Mouse (Mus musculus) bone marrow, adult 2 months (tissue): ENCODE results near the gene Paqr9. TPM values are rescaled to one million over a fixed set of nuclear protein-coding genes. Genes with fewer than 3 reads are reported as not detected.

Source experiments
- H3K27ac ChIP-seq: fragments of 200-500 bp; 2 replicates; pipeline ENCODE4 v1.5.1; 2012; ENCODE audit warnings: low read depth, mild to moderate bottlenecking, control low read depth, inconsistent platforms, low read length; ENCODE audit not compliant: control insufficient read depth, poor library complexity, insufficient read depth
- H3K4me1 ChIP-seq: fragments of 200-500 bp; 2 replicates; pipeline ENCODE4 v1.6.1; 2011; ENCODE audit warnings: low read length; ENCODE audit not compliant: control insufficient read depth, insufficient read depth
- H3K4me3 ChIP-seq: fragments of 200-500 bp; replicated peaks from 2 replicates; pipeline ENCODE3; 2011; ENCODE audit warnings: mild to moderate bottlenecking, low read depth, low read length, control low read depth; ENCODE audit not compliant: control insufficient read depth
- CTCF ChIP-seq: fragments of 200-500 bp; IDR thresholded peaks from 2 replicates; pipeline ENCODE4 v1.5.1; 2011; ENCODE audit warnings: low read length, control low read depth; ENCODE audit not compliant: control insufficient read depth, insufficient read depth
- POLR2A ChIP-seq: fragments of 200-500 bp; IDR thresholded peaks from 2 replicates; pipeline ENCODE4 v1.6.1; 2011; ENCODE audit warnings: low read depth, mild to moderate bottlenecking, control low read depth, low read length, borderline replicate concordance; ENCODE audit not compliant: control insufficient read depth
- WGBS: fragments of 180-500 bp; shearing (Covaris S2); methylation state at CpG from one replicate; pipeline ENCODE4 v1.1.7; 2018; 5-methylcytosine and 5-hydroxymethylcytosine counted together
- polyA plus RNA-seq: library from polyadenylated mRNA; stranded (reverse); fragments of >200 nt; gene quantifications from 2 replicates; pipeline ENCODE4 v1.2.4, GENCODE M21; 2011; ENCODE audit warnings: low replicate concordance; ENCODE audit not compliant: missing spikeins, insufficient read depth, insufficient read length

Gene Paqr9
- polyA plus RNA-seq, 1 experiment: 17.0 TPM

DNA sequence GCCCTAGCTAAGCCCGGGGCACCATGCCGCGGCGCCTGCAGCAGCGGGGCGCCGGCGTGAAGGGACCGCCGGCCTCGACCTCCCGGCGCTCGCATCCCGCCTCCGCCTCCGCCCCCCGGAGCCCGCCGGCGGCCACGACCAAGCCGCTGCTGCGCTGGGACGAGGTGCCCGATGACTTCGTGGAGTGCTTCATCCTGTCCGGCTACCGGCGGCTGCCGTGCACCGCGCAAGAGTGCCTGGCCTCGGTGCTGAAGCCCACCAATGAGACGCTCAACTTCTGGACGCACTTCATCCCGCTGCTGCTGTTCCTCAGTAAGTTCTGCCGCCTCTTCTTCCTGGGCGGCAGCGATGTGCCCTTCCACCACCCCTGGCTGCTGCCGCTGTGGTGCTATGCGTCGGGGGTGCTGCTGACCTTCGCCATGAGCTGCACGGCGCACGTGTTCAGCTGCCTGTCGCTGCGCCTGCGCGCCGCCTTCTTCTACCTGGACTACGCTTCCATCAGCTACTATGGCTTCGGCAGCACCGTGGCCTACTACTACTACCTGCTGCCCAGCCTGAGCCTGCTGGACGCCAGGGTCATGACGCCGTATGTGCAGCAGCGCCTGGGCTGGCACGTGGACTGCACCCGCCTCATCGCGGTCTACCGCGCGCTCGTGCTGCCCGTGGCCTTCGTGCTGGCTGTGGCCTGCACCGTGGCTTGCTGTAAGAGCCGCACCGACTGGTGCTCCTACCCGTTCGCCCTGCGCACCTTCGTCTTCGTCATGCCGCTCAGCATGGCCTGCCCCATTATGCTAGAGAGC, 679 bp downstream of the Paqr9 start:
- Histone ChIP-seq H3K4me1 (peaks cover 2% of the 10 kb centered on the region), H3K4me3 (peak overlapping the region; percentile 99), H3K27ac (peak overlapping the region; percentile 89)
- 13% methylated on average over 78 of the region's 78 CpGs for WGBS
- TF ChIP-seq POLR2A: peak; percentile 17; the same call in 1 of the 2 replicates
- TF ChIP-seq CTCF: no peak

- H3K4me3 ChIP-seq: no peak overlapping the region
- TF ChIP-seq CTCF (no peak), POLR2A (no peak)
- H3K27ac ChIP-seq: no peak overlapping the region
- peaks cover 2% of the 10 kb centered on the region for H3K4me1 ChIP-seq
- 56% methylated on average over 4 of the region's 4 CpGs for WGBS
These were observed 4.6 kb downstream of the Paqr9 start for GRCm38 (mm10) chr9:95564047-95564446.

DNA sequence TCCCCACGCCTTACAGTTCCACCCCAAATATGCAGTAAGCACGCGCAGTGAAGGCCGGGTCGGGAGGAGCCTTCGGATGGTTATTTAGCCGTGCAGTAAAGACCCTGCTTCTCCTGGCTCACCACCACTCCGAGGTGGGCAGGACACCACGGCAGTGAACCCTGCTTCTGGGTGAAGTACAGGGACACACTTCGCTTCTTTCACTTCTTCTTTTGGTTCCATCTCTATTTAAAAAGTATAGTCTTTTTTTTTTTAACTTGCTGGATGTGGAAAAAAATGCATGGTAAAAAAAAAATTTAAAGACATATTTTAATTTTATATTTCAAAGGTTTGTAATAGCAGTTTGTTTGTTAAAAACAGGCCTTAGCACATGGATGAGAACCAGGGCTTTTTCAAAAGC, 6.9 kb downstream of the Paqr9 start:
- 74% methylated on average over 10 of the region's 10 CpGs for WGBS
- Histone ChIP-seq H3K4me1 (no peaks in the 10 kb centered on the region; the same call in 1 of the 2 replicates), H3K4me3 (no peak overlapping the region), H3K27ac (no peak overlapping the region)
- TF ChIP-seq CTCF (no peak), POLR2A (no peak)

GRCm38 (mm10) chr9:95566931-95567330, 7.5 kb downstream of the Paqr9 start:
- WGBS: 64% methylated on average over 5 of the region's 5 CpGs
- no peak overlapping the region for H3K27ac ChIP-seq
- TF ChIP-seq POLR2A (no peak), CTCF (no peak)
- H3K4me3 ChIP-seq: no peak overlapping the region
- H3K4me1 ChIP-seq: no peaks in the 10 kb centered on the region; the same call in 1 of the 2 replicates

GRCm38 (mm10) chr9:95569249-95569648, 9.8 kb downstream of the Paqr9 start:
- Histone ChIP-seq H3K4me1 (no peaks in the 10 kb centered on the region; the same call in 1 of the 2 replicates), H3K4me3 (no peak overlapping the region), H3K27ac (no peak overlapping the region)
- 86% methylated on average over 5 of the region's 5 CpGs for WGBS
- TF ChIP-seq POLR2A (no peak), CTCF (no peak)

- 68% methylated on average over 5 of the region's 5 CpGs for WGBS
- H3K4me1 ChIP-seq: no peaks in the 10 kb centered on the region; the same call in 1 of the 2 replicates
- no peak overlapping the region for H3K27ac ChIP-seq
- H3K4me3 ChIP-seq: no peak overlapping the region
- no peak for TF ChIP-seq CTCF
- no peak for TF ChIP-seq POLR2A
These were observed 10.5 kb downstream of the Paqr9 start for GRCm38 (mm10) chr9:95569966-95570365.

DNA sequence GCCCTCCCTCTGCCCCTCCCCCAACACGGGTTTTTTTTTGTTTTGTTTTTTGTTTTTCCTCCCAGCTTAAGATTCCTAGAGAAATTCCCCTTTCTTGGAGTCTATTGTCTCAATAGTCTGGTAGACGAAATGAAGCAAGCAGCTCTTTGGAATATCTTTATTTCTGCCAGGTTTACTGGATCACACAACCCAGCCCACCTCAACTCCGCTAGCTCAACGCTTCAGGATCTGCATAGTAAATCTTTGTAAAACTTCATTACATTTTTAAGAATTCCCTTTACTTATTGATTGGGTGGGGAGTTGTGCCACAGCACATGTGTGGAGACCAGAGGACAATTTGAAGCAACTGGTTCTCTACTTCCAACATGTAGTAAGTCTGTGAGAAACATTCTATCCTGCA, 11.1 kb downstream of the Paqr9 start:
- WGBS: 87% methylated on average over 4 of the region's 4 CpGs
- Histone ChIP-seq H3K4me1 (no peaks in the 10 kb centered on the region; the same call in 1 of the 2 replicates), H3K4me3 (no peak overlapping the region), H3K27ac (no peak overlapping the region)
- TF ChIP-seq POLR2A (no peak), CTCF (no peak)

- no peak overlapping the region for H3K27ac ChIP-seq
These were observed 12.0 kb downstream of the Paqr9 start for GRCm38 (mm10) chr9:95571494-95571893.

DNA sequence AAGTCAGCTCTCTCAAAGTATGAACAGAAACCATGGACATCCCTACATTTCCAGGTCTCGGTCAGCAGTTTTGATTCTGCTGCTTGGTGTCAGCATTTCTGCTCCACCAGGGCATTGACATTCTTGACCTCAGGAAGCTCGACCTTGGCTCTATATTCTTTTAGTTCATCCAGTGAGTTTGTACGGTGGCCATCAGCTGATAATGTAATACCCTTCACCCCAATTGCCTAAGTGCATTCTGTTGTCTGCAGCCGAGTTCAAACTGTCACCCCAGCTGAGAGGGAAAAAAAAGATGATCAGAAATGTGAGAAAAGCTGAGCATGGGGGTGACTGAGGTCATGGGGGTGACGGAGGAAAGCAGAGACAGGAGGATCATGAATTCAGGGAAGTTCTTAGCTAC, 13.1 kb downstream of the Paqr9 start:
- no peak for TF ChIP-seq CTCF
- TF ChIP-seq POLR2A: no peak
- 69% methylated on average over 5 of the region's 5 CpGs for WGBS
- no peak overlapping the region for H3K4me3 ChIP-seq

More at GRCm38 (mm10) chr9:95571494-95571893, 12.0 kb downstream of the Paqr9 start:
- no peak for TF ChIP-seq POLR2A
- no peak for TF ChIP-seq CTCF
- no peak overlapping the region for H3K4me3 ChIP-seq
- 81% methylated on average over 4 of the region's 4 CpGs for WGBS
- H3K4me1 ChIP-seq: no peaks in the 10 kb centered on the region; the same call in 1 of the 2 replicates

More for the DNA sequence above, 13.1 kb downstream of the Paqr9 start:
- Histone ChIP-seq H3K4me1 (no peaks in the 10 kb centered on the region; the same call in 1 of the 2 replicates), H3K27ac (no peak overlapping the region)
